Mouse (Mus musculus): Measurements from ENCODE around the gene Smad9.
"Not testable (repeated sequence)": the region's sequence is repeated elsewhere in the genome, so short reads cannot be mapped to it uniquely, and the experiment has no call there.

Smad9 gene

DNA sequence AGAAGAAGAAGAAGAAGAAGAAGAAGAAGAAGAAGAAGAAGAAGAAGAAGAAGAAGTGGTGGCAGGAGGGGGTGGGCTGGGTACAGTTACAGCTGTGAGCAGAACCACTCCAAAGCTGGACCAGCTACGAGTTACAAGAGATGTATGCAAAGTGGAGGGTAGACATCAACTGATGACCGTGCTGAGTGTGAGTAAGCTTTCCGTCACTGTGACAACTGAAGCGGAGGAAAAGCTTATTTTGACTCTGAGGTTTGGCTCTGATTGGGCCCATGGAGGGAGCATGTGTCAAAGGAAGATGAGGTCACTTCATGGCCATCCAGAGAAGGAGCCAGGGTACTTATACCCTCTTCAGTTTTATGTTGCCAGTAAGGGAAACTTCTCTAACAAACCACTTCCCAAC lies 2.0 kb upstream of the Smad9 start:
- in situ Hi-C loops (cut with MboI; ENCODE audit: unreplicated experiment in 2 of 2), result loop anchor here in 1 of 2 experiments (10.0 kb wide), 1 partner anchor 51 kb away; the partner anchor contains the start of gene Rfxap

- in situ Hi-C loops (cut with MboI; ENCODE audit: unreplicated experiment in 2 of 2), result loop anchor here in 1 of 2 experiments (10.0 kb wide), 1 partner anchor 49 kb away; the partner anchor contains the start of gene Rfxap
These were observed 676 bp downstream of the Smad9 start for GRCm38 (mm10) chr3:54756058-54756457.

DNA sequence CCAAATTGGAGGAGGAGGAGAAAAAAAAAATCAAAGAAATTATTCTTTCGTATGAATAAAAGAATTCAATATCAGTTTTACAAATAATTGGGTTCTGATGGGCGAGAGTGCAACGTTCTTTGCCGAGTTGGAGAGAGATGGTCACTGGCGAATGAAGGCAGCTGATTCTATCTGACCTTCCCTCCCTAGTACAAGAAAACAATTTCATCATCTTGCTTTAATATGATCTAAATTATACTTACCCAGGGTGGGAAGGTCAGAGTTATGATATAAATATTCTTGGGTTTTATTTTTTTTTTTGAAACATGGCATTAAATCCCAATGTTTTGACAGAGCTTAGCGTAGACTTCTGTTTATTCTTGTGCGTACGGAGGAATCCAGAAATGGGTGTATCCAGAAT lies 2.1 kb downstream of the Smad9 start:
- in situ Hi-C loops (cut with MboI; ENCODE audit: unreplicated experiment in 2 of 2), result loop anchor here in 1 of 2 experiments (10.0 kb wide), 1 partner anchor 47 kb away; the partner anchor contains the start of gene Rfxap

GRCm38 (mm10) chr3:54759211-54759610 lies 3.8 kb downstream of the Smad9 start:
- in situ Hi-C loops (cut with MboI; ENCODE audit: unreplicated experiment in 2 of 2), result loop anchor here in 1 of 2 experiments (10.0 kb wide), 1 partner anchor 46 kb away; the partner anchor contains the start of gene Rfxap

- in situ Hi-C loops (cut with MboI; ENCODE audit: unreplicated experiment in 2 of 2), result no loop called here
These were observed 5.1 kb downstream of the Smad9 start for GRCm38 (mm10) chr3:54760321-54761115.

DNA sequence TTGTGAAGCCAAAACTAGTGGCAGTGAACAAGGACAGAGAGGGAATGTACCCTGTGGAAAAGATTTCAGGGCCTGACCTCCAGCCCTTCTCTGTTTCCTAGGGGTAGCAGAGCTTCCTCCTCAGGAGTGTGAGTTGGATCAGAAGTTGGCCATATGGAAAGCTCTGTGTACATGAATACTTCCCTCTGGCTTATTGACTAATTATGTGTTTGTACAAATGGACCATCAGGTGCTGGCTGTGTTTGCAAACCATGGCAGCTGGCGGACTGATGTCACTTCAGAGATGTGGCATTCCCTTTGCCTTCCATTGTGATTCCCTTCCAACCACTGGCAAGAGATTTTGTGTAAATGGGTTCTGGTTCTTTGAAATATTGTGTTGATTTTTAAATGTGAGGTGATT lies 5.9 kb downstream of the Smad9 start:
- in situ Hi-C loops (cut with MboI; ENCODE audit: unreplicated experiment in 2 of 2), result no loop called here

GRCm38 (mm10) chr3:54764418-54764817 lies 9.0 kb downstream of the Smad9 start:
- in situ Hi-C loops (cut with MboI; ENCODE audit: unreplicated experiment in 2 of 2), result no loop called here

GRCm38 (mm10) chr3:54765521-54765920 lies 10.1 kb downstream of the Smad9 start:
- in situ Hi-C loops (cut with MboI; ENCODE audit: unreplicated experiment in 2 of 2), result not testable (repeated sequence)

DNA sequence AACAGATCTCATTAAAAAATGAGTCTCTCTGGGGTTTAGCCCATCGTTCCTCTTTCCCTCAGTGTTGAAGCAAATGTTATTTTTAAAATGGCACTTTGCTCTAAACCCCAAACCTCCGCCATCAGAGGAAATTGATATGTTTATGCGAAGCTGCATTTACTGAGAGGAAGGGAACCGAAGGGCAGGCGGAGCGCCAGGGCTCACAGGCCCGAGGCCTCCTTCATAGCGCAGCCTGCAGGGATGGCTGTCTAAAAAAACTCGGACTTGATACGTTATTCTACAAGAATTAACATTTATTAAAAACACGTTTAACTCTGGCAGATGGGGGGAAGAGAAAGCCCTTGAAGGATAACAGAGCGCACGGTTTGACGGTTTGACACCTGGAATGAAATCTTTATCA lies 10.7 kb downstream of the Smad9 start:
- in situ Hi-C loops (cut with MboI; ENCODE audit: unreplicated experiment in 2 of 2), result no loop called here

DNA sequence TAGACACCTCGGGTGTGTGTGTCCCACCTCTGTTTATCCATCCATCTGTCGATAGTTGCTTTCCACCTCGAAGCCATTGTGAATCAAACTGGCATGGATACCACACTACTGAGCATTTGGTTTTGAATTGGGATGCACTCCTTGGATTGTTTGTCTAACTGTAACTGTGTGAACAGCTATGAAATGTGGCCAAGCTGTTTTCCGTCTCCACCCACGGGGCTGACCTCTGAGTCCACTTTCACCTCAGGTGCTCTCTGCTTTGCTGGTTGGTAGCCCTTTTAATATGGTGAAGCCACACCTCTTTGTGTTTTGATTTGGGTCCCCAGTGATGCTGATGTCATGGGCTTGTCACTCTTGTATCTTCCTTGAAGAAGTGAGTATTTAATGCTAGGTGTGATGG lies 11.4 kb downstream of the Smad9 start:
- in situ Hi-C loops (cut with MboI; ENCODE audit: unreplicated experiment in 2 of 2), result no loop called here

GRCm38 (mm10) chr3:54768592-54768991 lies 13.2 kb downstream of the Smad9 start:
- in situ Hi-C loops (cut with MboI; ENCODE audit: unreplicated experiment in 2 of 2), result no loop called here

DNA sequence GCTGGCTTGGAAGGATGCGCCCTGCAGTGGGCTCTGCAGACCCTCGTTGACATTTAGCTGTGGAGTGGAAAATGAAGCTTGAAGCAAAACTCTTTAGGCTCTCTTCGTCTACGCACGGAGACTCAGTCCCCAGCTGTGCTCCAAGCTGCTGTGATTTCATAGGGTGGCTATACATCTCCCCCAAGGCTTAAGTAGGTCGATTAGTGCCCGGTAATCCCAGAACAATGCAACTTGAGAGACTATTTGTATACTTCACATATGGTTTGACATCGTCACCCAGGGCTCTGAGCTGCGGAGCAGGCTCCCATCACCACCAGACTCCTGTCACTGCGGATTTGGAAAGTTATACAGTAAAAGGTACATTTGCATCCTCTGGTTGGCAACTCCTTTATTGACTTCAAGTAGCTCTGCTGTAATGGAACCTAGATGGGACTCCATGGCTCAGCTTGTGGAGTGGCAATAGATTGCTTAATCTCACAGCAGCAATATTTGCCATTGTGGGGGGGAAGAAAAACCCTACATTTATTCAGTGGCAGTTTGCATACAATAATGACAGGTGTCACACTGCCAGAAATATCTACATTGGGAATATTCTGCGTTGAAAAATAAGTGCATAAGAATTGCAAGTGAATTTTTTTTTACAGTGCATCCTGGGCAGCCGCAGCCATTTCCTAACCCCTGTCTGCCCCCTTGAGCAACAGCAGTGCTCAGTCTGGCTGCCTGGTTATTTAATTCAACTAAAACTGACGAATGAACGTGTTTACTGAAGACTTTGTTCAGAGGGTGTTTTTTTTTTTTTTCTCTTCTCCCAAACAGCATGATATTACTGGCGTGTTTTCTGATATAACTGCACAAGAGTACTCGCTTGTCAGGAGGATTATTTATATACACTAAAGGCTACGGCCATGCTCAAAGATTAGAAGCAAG lies 14.2 kb downstream of the Smad9 start:
- in situ Hi-C loops (cut with MboI; ENCODE audit: unreplicated experiment in 2 of 2), result no loop called here

DNA sequence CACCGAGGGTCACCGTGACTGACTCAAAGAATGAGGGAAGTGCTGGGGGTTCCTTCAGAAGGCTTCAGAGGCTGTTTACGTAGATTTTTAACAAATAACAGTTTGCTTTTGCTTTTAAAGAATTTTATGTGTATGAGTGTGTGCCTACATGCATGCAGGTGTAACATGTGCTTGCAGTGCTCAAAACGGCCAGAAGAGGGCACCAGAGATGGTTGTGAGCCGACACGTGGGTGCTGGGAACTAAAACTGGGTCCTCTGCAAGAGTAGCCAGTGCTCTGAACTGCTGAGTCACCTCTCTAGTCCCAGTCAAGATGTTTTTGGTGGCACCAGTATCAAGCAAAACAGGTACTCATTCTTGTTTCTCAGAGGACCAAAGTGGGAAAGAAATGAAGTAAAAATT lies 18.2 kb downstream of the Smad9 start:
- in situ Hi-C loops (cut with MboI; ENCODE audit: unreplicated experiment in 2 of 2), result no loop called here

- in situ Hi-C loops (cut with MboI; ENCODE audit: unreplicated experiment in 2 of 2), result no loop called here
These were observed 20.7 kb downstream of the Smad9 start for GRCm38 (mm10) chr3:54775989-54776631.

GRCm38 (mm10) chr3:54790601-54791000 lies 35.2 kb downstream of the Smad9 start:
- in situ Hi-C loops (cut with MboI; ENCODE audit: unreplicated experiment in 2 of 2), result no loop called here

GRCm38 (mm10) chr3:54791822-54792677 lies 36.7 kb downstream of the Smad9 start:
- in situ Hi-C loops (cut with MboI; ENCODE audit: unreplicated experiment in 2 of 2), result no loop called here

- in situ Hi-C loops (cut with MboI; ENCODE audit: unreplicated experiment in 2 of 2), result no loop called here
These were observed 38.4 kb downstream of the Smad9 start for GRCm38 (mm10) chr3:54793762-54794161.

- in situ Hi-C loops (cut with MboI; ENCODE audit: unreplicated experiment in 2 of 2), result no loop called here
These were observed 40.0 kb downstream of the Smad9 start for GRCm38 (mm10) chr3:54795379-54795778.

GRCm38 (mm10) chr3:54795806-54796205 lies 40.4 kb downstream of the Smad9 start:
- in situ Hi-C loops (cut with MboI; ENCODE audit: unreplicated experiment in 2 of 2), result no loop called here

- in situ Hi-C loops (cut with MboI; ENCODE audit: unreplicated experiment in 2 of 2), result no loop called here
These were observed 41.8 kb downstream of the Smad9 start for GRCm38 (mm10) chr3:54797211-54797610.

Data from v-Abl transformed pro-B cells (cell line).